7 mouse cellular contexts compared by ENCODE assay signal in the genomic region with DNA sequence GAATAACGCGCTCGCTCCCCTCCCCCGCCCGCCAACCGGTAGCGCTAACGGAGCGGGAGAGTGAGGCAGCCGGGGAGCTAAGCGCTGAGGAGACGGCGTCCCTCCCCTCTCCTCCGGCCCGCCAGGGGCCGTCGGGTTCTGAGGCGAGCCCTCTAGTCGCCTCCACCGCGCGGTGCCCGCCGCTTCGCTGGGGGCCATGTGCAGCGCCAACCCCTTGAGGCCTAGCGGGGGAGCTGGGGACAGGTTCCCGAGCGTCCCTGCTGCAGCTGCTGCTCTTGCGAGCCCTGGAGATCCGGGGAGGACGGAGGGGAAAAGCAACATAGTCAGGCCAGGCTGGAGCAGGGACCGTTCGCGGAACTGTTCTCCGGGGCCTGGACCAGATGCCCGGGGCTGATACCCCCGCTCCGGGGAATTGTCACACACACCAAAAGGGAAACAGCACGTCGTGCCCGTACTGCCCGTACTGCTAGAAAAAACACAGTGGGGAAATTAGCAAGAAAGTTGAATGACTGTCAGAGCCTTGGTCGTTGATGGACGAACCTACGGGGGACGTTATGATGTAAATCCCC. TPM values are rescaled to one million over a fixed set of nuclear protein-coding genes. Genes with fewer than 3 reads are reported as not detected.
DNase-seq lines count a peak whose midpoint lies in the region; ATAC-seq lines count a peak whose summit lies in the region.

No protein-coding gene starts in this region.

- no peaks in the 10 kb centered on the region for H3K36me3 ChIP-seq in hindbrain, embryonic 13.5 days
- no peaks in the 10 kb centered on the region for H3K36me3 ChIP-seq in midbrain, embryonic 12.5 days

- H3K27ac ChIP-seq in hindbrain, embryonic 13.5 days = peak overlapping the region; percentile 96
- H3K27ac ChIP-seq in midbrain, embryonic 12.5 days (replicated peaks) = peak overlapping the region; percentile 93

- H3K4me2 ChIP-seq in hindbrain, embryonic 13.5 days = peak overlapping the region; percentile 71
- peak overlapping the region; percentile 75 for H3K4me2 ChIP-seq in midbrain, embryonic 12.5 days (replicated peaks)

- no peaks in the 10 kb centered on the region for H3K27me3 ChIP-seq in hindbrain, embryonic 13.5 days
- H3K27me3 ChIP-seq in midbrain, embryonic 12.5 days = no peaks in the 10 kb centered on the region

- peak; percentile 72 for ATAC-seq in hindbrain, embryonic 13.5 days (ENCODE audit: low FRiP score)
- ATAC-seq in midbrain, embryonic 12.5 days (ENCODE audit: low FRiP score, low read depth) = peak; percentile 75

- DNase-seq in spleen, adult 12 weeks (ENCODE audit: low spot score) = peak; percentile 57
- DNase-seq in spleen, postnatal 4 days (ENCODE audit: low spot score in 2 of 2) = no peak
- DNase-seq in embryo, embryonic 10.5 days (ENCODE audit: low spot score) = peak; percentile 59
- DNase-seq in cerebellum, postnatal 10 days = no peak
- DNase-seq in adrenal gland, postnatal 14 days = no peak

- under 1% methylated on average over 34 of the region's 47 CpGs for WGBS in hindbrain, embryonic 13.5 days
- under 1% methylated on average over 44 of the region's 47 CpGs for WGBS in midbrain, embryonic 12.5 days

- H3K4me3 ChIP-seq in hindbrain, embryonic 13.5 days = peak overlapping the region; percentile 95
- peak overlapping the region; percentile 73 for H3K4me3 ChIP-seq in midbrain, embryonic 12.5 days

- H3K9ac ChIP-seq in hindbrain, embryonic 13.5 days = peak overlapping the region; percentile 95
- peak overlapping the region; percentile 91 for H3K9ac ChIP-seq in midbrain, embryonic 12.5 days (replicated peaks)

- peaks cover 24% of the 10 kb centered on the region for H3K4me1 ChIP-seq in hindbrain, embryonic 13.5 days (replicated peaks)
- H3K4me1 ChIP-seq in midbrain, embryonic 12.5 days = peaks cover 16% of the 10 kb centered on the region

- H3K9me3 ChIP-seq in hindbrain, embryonic 13.5 days = no peaks in the 10 kb centered on the region
- no peaks in the 10 kb centered on the region for H3K9me3 ChIP-seq in midbrain, embryonic 12.5 days

RNA-seq across cellular contexts. Expression of gene R3hdm1, which starts 0.5 kb away (rescaled TPM):
- 96.7 and 105 TPM in 2 replicates for polyA plus RNA-seq in hindbrain, embryonic 13.5 days (2015; fragmentation: Nextera tagmentation; extraction: Ambion mirVana)
- polyA plus RNA-seq in midbrain, embryonic 12.5 days (2016; fragmentation: Nextera tagmentation; extraction: Ambion mirVana) = 93.1 and 100 TPM in 2 replicates
- 67.1 and 75.3 TPM in 2 replicates for total RNA-seq in adrenal gland, postnatal 14 days (2021)

RNA-seq across cellular contexts. Expression of gene Zranb3, which starts 0.8 kb away (rescaled TPM):
- polyA plus RNA-seq in hindbrain, embryonic 13.5 days (2015; fragmentation: Nextera tagmentation; extraction: Ambion mirVana) = 3.9 and 4.4 TPM in 2 replicates
- 11.5 and 11.9 TPM in 2 replicates for polyA plus RNA-seq in midbrain, embryonic 12.5 days (2016; fragmentation: Nextera tagmentation; extraction: Ambion mirVana)
- 5.1 and 6.0 TPM in 2 replicates for total RNA-seq in adrenal gland, postnatal 14 days (2021)

Comparison
In these comparisons a context has a peak if more than half of its experiments do, and no peak if none do; other contexts are left out.
1. DNase-seq: peak in spleen, adult 12 weeks (single experiment) and embryo, embryonic 10.5 days (single experiment); none in spleen, postnatal 4 days (0 of 2), cerebellum, postnatal 10 days (0 of 2) and adrenal gland, postnatal 14 days (single experiment).